In the genomic region with DNA sequence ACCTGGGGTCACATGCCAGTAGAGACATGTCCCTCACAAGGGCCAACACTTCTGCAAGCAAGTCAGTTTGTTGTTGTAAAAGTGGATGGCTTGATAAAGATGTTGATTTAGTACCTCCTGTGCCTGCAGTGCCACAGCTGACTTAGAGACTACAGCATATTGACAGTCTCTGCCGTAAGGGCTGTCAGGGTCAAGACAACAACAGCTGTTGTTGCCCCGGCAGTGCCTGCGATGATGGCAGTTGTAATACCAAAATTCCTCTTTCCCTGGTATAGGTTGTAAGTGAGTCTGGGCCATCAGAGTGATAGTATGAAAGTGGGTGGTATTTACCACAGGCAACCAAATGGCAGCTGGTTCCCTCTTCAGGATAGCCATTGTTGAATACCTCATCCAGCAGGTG, we compare ENCODE assay signal across 33 mouse cellular contexts.
"Had no signal": no experiment of that assay in that cellular context is flagged by ENCODE, and none has a peak within 500 bp of the region (broad histone marks: within the 10 kb centered on the region; RNA-seq: fewer than 3 reads in every experiment).

No protein-coding gene starts in this region.

- H3K4me1 ChIP-seq: hindbrain, embryonic 15.5 days had no signal

- H3K27ac ChIP-seq: heart, embryonic 13.5 days; heart, embryonic 15.5 days; hindbrain, embryonic 10.5 days; hindbrain, embryonic 12.5 days; hindbrain, embryonic 13.5 days; hindbrain, embryonic 15.5 days; hindbrain, postnatal 0 days; intestine, embryonic 15.5 days; kidney, embryonic 15.5 days; kidney, postnatal 0 days; layer of hippocampus, adult 2 months; left cerebral cortex, adult 2 months had no signal

- H3K9ac ChIP-seq: heart, embryonic 12.5 days; heart, embryonic 13.5 days; heart, embryonic 15.5 days; hindbrain, embryonic 12.5 days; hindbrain, embryonic 13.5 days; hindbrain, embryonic 15.5 days; intestine, embryonic 15.5 days; kidney, embryonic 15.5 days had no signal

- H3K9me3 ChIP-seq: heart, embryonic 12.5 days; heart, embryonic 13.5 days; heart, embryonic 15.5 days; hindbrain, embryonic 10.5 days; hindbrain, embryonic 12.5 days; hindbrain, embryonic 13.5 days; hindbrain, embryonic 15.5 days; intestine, embryonic 15.5 days; kidney, embryonic 15.5 days had no signal

- H3K27me3 ChIP-seq: heart, embryonic 12.5 days; heart, embryonic 13.5 days; heart, embryonic 15.5 days; hindbrain, embryonic 12.5 days; hindbrain, embryonic 13.5 days; hindbrain, embryonic 15.5 days; intestine, embryonic 15.5 days; kidney, embryonic 15.5 days had no signal

- H3K36me3 ChIP-seq: heart, embryonic 12.5 days; heart, embryonic 13.5 days; heart, embryonic 15.5 days; hindbrain, embryonic 12.5 days; hindbrain, embryonic 13.5 days; hindbrain, embryonic 15.5 days; intestine, embryonic 15.5 days had no signal

- H3K4me3 ChIP-seq: heart, embryonic 12.5 days; heart, embryonic 13.5 days; heart, embryonic 15.5 days; hindbrain, embryonic 10.5 days; hindbrain, embryonic 12.5 days; hindbrain, embryonic 13.5 days; hindbrain, embryonic 15.5 days; intestine, embryonic 15.5 days; kidney, embryonic 15.5 days; layer of hippocampus, adult 2 months; left cerebral cortex, adult 2 months had no signal

- DNase-seq: heart, postnatal 10 days; heart, postnatal 14 days; heart, postnatal 36 days; heart, postnatal 4 days; kidney, adult 11 months; kidney, adult 18-20 months; kidney, adult 2 months; kidney, adult 8-10 months; kidney, adult 9 months; kidney, postnatal 10 days; kidney, postnatal 14 days; kidney, postnatal 25 days; kidney, postnatal 36 days; kidney, postnatal 4 days; layer of hippocampus, adult 9-11 months; layer of hippocampus, postnatal 36 days had no signal

- H3K4me2 ChIP-seq: heart, embryonic 11.5 days; heart, embryonic 12.5 days; heart, embryonic 13.5 days; heart, embryonic 15.5 days; hindbrain, embryonic 12.5 days; hindbrain, embryonic 13.5 days; hindbrain, embryonic 15.5 days; intestine, embryonic 15.5 days; kidney, embryonic 15.5 days had no signal

- ATAC-seq: hindbrain, postnatal 0 days; inflammation-experienced regulatory T-cells, adult 6 months; intestine, embryonic 15.5 days; intestine, embryonic 16.5 days; intestine, postnatal 0 days had no signal
